Mouse (Mus musculus) lung, embryonic 16.5 days (tissue): Measurements from ENCODE around the gene Plekhg3. TPM values are rescaled to one million over a fixed set of nuclear protein-coding genes. Genes with fewer than 3 reads are reported as not detected.

ENCODE experiments used
- ATAC-seq: fragments of 200-750 bp; cut with Nextera tagmentation; 2 replicates; pipeline ENCODE4 v1.8.0; 2017; ENCODE audit warnings: low read depth, mild to moderate bottlenecking, moderate library complexity
- H3K27ac ChIP-seq: fragments of 300-500 bp; sonication (generic); 2 replicates; pipeline ENCODE4 v1.5.1; 2014; ENCODE audit warnings: mild to moderate bottlenecking, control low read depth, low read length
- H3K27me3 ChIP-seq: fragments of 300-500 bp; sonication (generic); 2 replicates; pipeline ENCODE4 v1.6.1; 2014; ENCODE audit warnings: low read depth, low read length, mixed read lengths; ENCODE audit not compliant: control insufficient read depth, insufficient read depth
- H3K36me3 ChIP-seq: fragments of 300-500 bp; sonication (generic); 2 replicates; pipeline ENCODE4 v1.6.1; 2014; ENCODE audit warnings: low read length; ENCODE audit not compliant: control insufficient read depth, insufficient read depth
- H3K4me1 ChIP-seq: fragments of 300-500 bp; sonication (generic); replicated peaks from 2 replicates; pipeline ENCODE4 v1.6.1; 2014; ENCODE audit warnings: low read length, mixed read lengths; ENCODE audit not compliant: control insufficient read depth, insufficient read depth
- H3K4me2 ChIP-seq: fragments of 300-500 bp; sonication (generic); 2 replicates; pipeline ENCODE4 v1.6.1; 2014; ENCODE audit warnings: low read depth, low read length, control low read depth
- H3K4me3 ChIP-seq: fragments of 300-500 bp; sonication (generic); 2 replicates; pipeline ENCODE4 v1.5.1; 2014; ENCODE audit warnings: mild to moderate bottlenecking, low read length, control low read depth
- H3K9ac ChIP-seq: fragments of 300-500 bp; sonication (generic); 2 replicates; pipeline ENCODE4 v1.6.1; 2014; ENCODE audit warnings: low read length, control low read depth
- H3K9me3 ChIP-seq: fragments of 300-500 bp; sonication (generic); 2 replicates; pipeline ENCODE4 v1.6.1; 2016; ENCODE audit warnings: low read length; ENCODE audit not compliant: control insufficient read depth
- WGBS: fragments of 180-500 bp; shearing (Covaris S2); extraction: QIAGEN DNeasy Blood & Tissue Kit; methylation state at CpG from one replicate; pipeline ENCODE4 v1.1.7; 2014; 5-methylcytosine and 5-hydroxymethylcytosine counted together
- polyA plus RNA-seq: library from polyadenylated mRNA; unstranded; fragments of >200 nt; fragmentation: Nextera tagmentation; extraction: Ambion mirVana; gene quantifications from 2 replicates; pipeline ENCODE4 v1.2.1, GENCODE M21; 2015

Plekhg3 gene
- polyA plus RNA-seq, 1 experiment from 2014 or later: 7.5 TPM

DNA sequence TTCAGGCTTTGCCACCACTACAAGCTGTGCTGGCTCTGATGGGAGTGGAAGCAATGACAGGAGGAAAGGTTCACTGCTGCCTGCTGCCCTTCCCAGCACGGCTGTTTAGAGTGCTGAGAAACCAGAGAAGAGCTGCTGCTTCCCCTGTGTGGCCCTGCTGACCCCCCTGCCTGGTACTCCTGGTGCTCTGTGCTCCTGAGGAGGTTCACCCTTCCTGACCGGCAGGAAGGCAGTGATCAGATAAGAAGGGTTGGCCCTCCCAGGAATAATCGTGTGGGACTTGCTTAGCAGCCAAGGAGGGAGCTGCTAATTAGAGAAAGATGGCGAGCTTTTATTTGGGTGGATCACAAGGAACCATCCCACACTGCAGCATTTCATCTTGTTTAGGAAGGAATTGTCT, 15.8 kb upstream of the Plekhg3 start:
- peaks cover 2% of the 10 kb centered on the region; the same call in 1 of the 2 replicates for H3K4me1 ChIP-seq
- H3K27ac ChIP-seq: no peak overlapping the region
- ATAC-seq: no peak
- WGBS: 25% methylated on average over 4 of the region's 4 CpGs
- H3K36me3 ChIP-seq: no peaks in the 10 kb centered on the region
- H3K27me3 ChIP-seq: no peaks in the 10 kb centered on the region
- H3K9me3 ChIP-seq: no peaks in the 10 kb centered on the region
- H3K4me2 ChIP-seq: no peak overlapping the region
- no peak overlapping the region for H3K4me3 ChIP-seq
- H3K9ac ChIP-seq: no peak overlapping the region

DNA sequence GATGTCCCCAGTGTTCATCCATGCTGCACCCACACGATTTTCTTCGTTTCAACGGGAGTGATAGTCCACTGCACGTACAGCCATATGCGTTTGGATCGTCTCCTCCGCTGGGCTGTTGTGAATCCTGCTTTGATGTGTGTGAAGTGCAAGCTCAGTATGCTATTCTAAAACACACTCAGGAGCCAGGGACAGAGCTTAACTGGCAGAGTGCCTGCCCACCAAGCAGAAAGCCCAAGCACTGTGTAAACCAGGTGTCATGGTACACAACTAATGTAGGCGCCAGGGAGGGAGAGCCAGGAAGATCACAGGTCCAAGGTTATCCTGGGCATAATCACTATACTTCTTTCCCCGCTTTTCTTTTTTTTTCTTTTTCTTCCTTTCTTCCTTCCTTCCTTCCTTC, 12.7 kb upstream of the Plekhg3 start:
- Histone ChIP-seq H3K27ac (no peak overlapping the region), H3K27me3 (peaks cover 3% of the 10 kb centered on the region; the same call in 1 of the 2 replicates), H3K4me2 (no peak overlapping the region), H3K9me3 (no peaks in the 10 kb centered on the region), H3K4me3 (no peak overlapping the region), H3K4me1 (peaks cover 2% of the 10 kb centered on the region; the same call in 1 of the 2 replicates), H3K9ac (no peak overlapping the region), H3K36me3 (no peaks in the 10 kb centered on the region)
- WGBS: 80% methylated on average over 9 of the region's 9 CpGs
- ATAC-seq: no peak

GRCm38 (mm10) chr12:76518909-76519842, 11.5 kb upstream of the Plekhg3 start:
- Histone ChIP-seq H3K9ac (no peak overlapping the region), H3K27me3 (peaks cover 5% of the 10 kb centered on the region), H3K4me3 (no peak overlapping the region), H3K27ac (no peak overlapping the region), H3K9me3 (no peaks in the 10 kb centered on the region), H3K4me1 (peaks cover 4% of the 10 kb centered on the region; the same call in 1 of the 2 replicates), H3K36me3 (no peaks in the 10 kb centered on the region), H3K4me2 (no peak overlapping the region)
- 69% methylated on average over 12 of the region's 12 CpGs for WGBS
- no peak for ATAC-seq

DNA sequence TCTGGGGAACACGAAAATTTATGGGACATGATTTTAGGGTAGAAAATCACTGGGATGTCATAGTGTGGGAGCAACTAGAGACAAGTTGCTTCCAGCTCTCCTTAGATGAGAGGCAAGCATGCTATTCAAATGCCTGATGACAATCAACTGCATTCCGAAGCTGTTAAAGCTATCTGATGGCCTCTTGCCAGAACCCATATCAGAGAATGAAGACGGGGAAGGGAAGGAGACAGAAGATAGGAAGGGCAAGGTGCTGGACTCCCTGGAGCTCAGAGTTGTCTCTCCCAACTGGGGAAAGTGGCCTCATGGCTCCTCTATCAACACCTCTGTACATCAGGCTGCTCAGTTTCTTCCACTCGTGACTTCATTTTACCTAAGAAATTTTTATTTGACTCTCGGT, 7.0 kb upstream of the Plekhg3 start:
- no peak overlapping the region for H3K27ac ChIP-seq
- H3K27me3 ChIP-seq: peaks cover 7% of the 10 kb centered on the region
- no peak overlapping the region for H3K4me2 ChIP-seq
- peaks cover 26% of the 10 kb centered on the region for H3K4me1 ChIP-seq
- no peaks in the 10 kb centered on the region for H3K36me3 ChIP-seq
- 55% methylated on average over 5 of the region's 5 CpGs for WGBS
- H3K9ac ChIP-seq: no peak overlapping the region
- H3K9me3 ChIP-seq: no peaks in the 10 kb centered on the region
- ATAC-seq: no peak
- H3K4me3 ChIP-seq: no peak overlapping the region

DNA sequence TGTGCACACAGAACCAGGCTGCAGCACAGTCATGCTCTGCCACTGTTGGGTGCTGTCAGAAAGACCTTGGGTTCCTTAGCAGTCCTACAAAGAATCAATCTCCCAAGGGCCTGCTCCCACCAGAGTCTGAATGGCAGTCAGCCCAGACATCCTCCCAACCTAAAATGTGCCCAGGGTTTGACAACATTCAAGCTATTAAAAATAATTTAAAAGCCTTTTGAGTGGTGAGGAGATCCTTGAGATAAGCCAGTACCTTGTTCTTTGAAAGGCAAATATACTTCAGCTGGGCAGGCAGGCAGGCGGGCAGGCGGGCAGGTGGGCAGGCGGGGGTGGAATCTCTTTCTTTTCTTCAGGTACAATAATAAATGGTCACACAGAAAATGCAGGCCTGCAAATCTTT, 5.8 kb upstream of the Plekhg3 start:
- ATAC-seq: peak; percentile 52
- Histone ChIP-seq H3K36me3 (no peaks in the 10 kb centered on the region), H3K9me3 (no peaks in the 10 kb centered on the region), H3K27me3 (peaks cover 9% of the 10 kb centered on the region), H3K4me3 (no peak overlapping the region), H3K27ac (no peak overlapping the region), H3K4me1 (peaks cover 27% of the 10 kb centered on the region), H3K9ac (no peak overlapping the region), H3K4me2 (no peak overlapping the region)
- WGBS: 76% methylated on average over 3 of the region's 3 CpGs

DNA sequence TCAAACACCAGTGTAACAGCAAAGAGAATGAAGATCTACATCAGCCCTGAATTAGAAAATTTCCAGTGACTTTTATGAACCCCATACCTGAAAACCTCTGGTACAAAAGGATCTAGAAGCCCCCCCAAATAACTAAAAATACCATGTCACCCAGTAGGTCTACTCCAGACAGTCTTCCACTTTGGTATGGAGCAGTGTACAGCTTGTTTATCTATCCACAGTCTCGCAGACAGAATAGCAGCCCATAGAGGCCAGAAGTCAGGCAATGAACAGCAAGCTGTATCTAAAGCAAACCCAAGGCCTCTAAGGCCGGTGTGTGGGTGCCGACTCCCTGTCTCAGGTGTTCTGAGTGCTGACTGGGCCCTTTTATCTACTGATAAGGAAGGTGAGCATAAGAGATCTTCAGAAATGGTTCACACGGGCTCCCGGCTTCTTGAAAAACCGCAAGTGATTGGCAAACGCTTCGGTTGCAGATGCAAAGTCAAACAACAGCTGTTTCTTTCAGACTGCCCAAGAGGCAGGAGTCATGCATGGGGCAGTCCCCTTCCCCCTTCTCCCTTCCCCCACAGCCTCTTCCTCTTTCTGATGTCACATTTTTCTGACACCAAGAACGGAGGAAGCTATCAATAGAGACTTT, 3.3 kb upstream of the Plekhg3 start:
- Histone ChIP-seq H3K4me1 (peaks cover 30% of the 10 kb centered on the region), H3K9me3 (no peaks in the 10 kb centered on the region), H3K9ac (no peak overlapping the region), H3K4me2 (no peak overlapping the region), H3K27me3 (peaks cover 25% of the 10 kb centered on the region), H3K36me3 (no peaks in the 10 kb centered on the region), H3K27ac (no peak overlapping the region), H3K4me3 (no peak overlapping the region)
- 24% methylated on average over 9 of the region's 9 CpGs for WGBS
- peak; percentile 79 for ATAC-seq

GRCm38 (mm10) chr12:76528766-76529165, 1.9 kb upstream of the Plekhg3 start:
- H3K9me3 ChIP-seq: no peaks in the 10 kb centered on the region
- peaks cover 30% of the 10 kb centered on the region for H3K4me1 ChIP-seq
- H3K9ac ChIP-seq: no peak overlapping the region
- WGBS: 74% methylated on average over 5 of the region's 5 CpGs
- H3K27ac ChIP-seq: no peak overlapping the region
- ATAC-seq: no peak
- H3K27me3 ChIP-seq: peaks cover 29% of the 10 kb centered on the region
- no peaks in the 10 kb centered on the region for H3K36me3 ChIP-seq
- H3K4me3 ChIP-seq: no peak overlapping the region
- H3K4me2 ChIP-seq: no peak overlapping the region

DNA sequence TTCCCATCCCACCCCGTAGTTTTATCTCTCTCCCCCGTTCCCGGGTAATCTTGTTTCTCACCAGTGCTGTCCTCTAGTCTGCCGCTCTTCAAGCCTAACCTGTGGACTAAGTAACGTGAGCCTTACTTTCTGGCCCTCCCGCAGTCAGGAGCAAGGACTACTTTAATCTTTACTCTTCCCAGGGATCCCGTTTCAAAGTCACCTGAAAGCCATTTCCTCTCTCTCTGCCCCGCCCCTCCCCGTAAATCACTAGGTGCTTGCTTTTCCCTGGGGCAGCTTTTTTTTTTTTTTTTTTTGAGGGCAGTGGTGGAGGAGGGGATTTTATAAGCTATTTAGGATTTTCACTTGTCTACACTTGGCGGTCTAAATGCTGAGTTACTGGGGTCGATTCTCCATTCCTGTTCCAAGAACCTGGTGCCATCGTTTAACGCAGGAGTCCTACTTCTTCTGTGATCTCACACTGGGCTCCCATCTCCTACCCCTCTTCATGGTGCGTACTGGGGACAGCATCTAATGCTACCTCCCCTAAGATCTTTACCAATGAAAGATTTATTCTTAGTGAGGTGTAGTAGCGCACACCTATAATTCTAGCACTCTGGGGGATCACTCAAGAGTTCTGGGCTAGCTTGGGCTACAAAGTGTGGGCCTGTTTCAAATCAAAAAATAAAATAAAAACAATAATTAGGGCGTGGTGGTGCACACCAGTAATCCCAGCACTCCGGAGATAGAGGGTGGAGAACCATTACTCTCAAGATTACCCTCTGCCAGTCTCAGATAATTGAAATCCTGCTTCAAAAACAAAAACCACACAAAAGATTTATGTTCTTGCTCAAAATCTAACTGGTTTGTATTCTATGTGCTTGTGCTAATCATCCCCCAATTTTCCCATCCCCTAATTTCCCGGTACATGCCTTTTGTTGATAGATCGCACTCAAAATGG, 1.6 kb downstream of the Plekhg3 start:
- Histone ChIP-seq H3K27ac (no peak overlapping the region), H3K9me3 (no peaks in the 10 kb centered on the region), H3K4me1 (peaks cover 33% of the 10 kb centered on the region), H3K27me3 (peaks cover 29% of the 10 kb centered on the region), H3K36me3 (no peaks in the 10 kb centered on the region), H3K4me2 (peak overlapping the region; percentile 98), H3K9ac (peak overlapping the region; percentile 84; the same call in 1 of the 2 replicates), H3K4me3 (peak overlapping the region; percentile 79)
- ATAC-seq: no peak
- 2% methylated on average over 19 of the region's 19 CpGs for WGBS
